Mouse (Mus musculus) CD8-positive naive resting alpha-beta T cell, adult 2 months (primary cell): ENCODE measurements around the gene Slc16a1.
"Not testable (repeated sequence)": the region's sequence is repeated elsewhere in the genome, so short reads cannot be mapped to it uniquely, and the experiment has no call there.

Source experiments
- DNase-seq, 2 experiments: peaks; one replicate each; pipeline ENCODE4 v3.0.0; 2022; ENCODE audit warnings: low read depth in 2 of 2, low spot score in 2 of 2

Gene Slc16a1

DNA sequence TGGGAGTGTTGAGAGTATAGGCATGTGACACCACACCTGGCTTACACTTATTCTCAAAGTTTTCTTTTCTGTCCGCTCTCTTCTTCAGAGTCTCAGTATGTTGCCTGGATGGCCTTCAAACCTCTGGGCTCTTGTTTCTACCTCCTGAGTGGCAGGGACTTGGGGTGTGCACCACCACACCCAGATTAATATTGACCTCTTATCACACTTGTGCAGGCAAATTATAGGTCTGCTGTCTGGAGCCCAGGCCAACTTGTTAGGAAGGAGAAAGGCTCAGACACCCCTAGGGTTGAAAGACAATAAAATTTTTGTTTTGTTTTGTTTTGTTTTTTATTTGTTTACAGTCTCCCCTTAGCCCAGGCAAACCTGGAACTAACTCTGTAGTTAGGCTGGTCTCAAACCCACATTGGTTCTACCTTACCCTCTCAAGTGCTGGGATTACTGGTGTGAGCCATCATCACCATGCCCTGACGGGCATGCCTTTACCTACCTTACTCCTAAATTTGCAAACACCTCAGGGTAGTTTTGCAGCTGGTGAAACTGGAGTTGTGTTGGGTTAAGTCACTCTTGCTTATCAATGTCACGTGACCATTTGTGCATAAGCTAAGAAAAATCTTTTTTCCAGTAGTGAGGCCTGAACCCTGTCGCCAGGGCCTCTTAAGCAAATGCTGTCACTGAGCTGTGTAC, 35.3 kb downstream of the Slc16a1 start:
- no peak for DNase-seq

- no peak for DNase-seq
Observed at GRCm38 (mm10) chr3:104674329-104675220, 36.1 kb downstream of the Slc16a1 start.

DNA sequence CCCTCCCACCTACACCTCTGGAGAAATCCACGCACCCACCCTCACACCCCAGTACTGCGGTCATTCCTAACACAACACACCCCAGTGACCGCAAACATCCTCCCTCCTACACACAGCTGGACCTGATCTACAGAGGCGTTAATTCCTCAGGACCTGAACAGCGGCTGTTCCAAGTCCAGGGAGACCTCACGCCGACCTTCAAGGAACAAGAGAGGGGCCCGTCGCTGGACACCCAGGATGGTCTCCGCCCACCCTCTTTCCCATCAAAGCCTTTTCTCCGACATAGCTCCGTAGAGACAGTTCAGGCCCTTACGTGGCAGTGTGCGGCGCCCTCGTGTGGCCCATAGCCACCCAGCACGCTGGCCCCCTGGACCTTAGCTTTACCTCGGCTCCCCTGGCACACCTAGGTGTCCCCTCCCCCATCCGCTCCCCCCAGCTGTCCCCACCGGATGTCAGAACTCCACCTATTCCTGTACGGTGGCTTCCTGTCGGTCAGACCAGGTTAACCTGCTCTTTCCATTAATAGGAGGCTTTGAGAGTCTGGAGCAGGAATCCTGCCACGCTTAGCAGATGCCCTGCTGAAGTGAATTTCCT, 36.9 kb downstream of the Slc16a1 start:
- peak; percentile 45 to 58 for DNase-seq

DNA sequence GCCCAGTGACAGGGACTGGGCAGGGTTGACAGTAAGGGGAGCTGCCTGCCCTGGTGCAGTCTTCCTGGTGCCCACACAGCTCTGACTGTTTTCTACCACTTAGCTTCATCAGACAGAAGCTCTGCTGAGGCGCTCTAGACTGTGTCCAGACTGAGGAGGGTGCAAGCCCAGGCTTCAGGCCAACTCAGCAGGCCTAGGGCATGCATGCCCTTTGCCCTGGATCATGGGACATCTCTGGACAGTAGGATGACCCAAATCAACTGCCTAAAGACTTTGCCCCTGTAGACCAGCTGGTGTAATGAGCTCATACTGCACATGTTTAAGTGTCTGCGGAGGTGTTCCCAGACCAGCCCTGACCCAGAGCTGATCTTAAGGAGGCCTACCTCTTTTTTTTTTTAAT, 39.3 kb downstream of the Slc16a1 start:
- DNase-seq: no peak

- DNase-seq: no peak
Observed at GRCm38 (mm10) chr3:104678826-104679225, 40.4 kb downstream of the Slc16a1 start.

DNA sequence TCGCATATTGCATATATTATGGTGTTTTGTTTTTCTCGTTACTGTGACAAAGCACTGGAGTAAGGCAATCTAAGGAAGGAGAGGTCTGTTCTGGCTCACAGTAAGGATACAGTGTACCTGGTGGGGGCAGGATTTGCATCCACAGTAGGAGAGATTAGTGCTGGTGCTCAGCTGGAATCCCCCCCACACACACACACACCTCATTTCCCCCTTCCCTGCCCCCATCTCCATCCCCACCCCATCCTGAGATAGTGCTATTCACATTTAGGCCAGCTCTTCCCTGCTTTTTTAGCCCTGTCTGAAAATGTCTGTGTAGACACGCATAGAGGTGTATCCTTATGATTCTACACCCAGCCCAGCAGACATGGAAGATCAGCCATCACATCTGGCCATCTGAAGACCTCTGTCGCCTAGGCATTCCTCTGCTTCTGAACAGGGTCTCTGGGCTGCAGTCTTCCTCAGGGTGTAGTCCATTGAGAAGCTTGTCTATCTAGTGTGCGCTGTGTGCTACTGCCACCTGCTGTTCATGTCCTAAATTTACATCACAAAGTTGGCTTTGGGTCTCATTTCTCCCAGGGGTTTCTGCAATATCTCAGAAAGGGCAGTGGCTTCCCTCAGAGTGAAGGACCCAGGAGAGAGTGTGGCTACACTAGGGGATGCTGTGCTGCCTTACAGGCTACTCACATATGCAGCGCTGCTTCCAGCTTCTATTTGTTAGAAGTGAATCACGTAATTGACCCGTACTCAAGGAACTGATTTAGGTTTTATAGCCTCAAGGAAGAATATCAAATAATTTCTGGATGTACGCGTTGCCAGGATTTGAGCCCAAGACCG, 44.4 kb downstream of the Slc16a1 start:
- DNase-seq: peak; percentile 54 to 65

DNA sequence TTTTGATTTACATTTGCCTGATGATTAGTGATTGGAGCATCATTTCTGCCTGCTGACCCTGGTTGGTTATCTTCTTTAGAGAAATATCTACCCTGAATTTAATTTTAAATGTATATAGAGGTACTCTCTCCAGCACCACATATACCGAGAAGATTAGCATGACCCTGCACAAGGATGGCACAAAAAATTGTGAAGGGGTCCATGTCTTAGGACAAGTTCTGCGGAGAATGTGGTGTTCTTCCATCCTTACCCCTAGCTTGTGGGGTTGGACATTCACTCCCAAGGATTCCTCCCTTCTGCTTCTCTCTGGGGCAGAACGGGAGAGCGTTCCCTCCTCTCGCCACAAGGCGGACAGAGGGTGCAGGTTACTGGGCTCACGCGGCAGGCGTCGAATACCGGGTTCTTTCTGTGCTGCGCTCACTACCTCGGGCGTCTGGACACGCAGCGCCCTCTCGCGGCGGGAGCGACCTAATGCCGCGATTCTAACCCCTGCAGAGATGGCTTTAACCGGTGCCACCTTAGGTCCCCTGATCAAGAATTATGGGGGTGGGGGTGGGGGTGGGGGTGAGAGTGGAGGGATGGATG, 62.4 kb downstream of the Slc16a1 start:
- DNase-seq: peak; percentile 76 to 77

- DNase-seq: no peak
Observed at GRCm38 (mm10) chr3:104701761-104702160, 63.3 kb downstream of the Slc16a1 start.

DNA sequence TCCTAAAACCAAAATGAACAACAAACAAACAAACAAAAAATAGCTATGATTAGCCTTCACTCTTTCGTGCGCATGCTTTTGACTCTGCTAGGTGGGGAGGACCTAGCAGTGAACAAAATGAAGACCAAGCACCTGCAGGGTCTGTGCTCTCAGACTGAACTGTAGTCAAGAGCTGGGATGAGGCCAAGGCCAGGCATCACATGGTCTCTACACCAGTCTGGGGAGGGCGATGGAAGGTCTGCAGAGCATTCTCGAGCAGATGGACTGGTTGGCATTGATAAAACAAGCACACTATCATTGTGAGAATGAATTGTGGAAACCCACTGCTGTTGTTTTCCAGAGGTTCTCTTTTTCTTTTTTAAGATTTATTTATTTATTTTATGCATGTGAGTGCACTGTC, 65.5 kb downstream of the Slc16a1 start:
- no peak for DNase-seq

GRCm38 (mm10) chr3:104706446-104706845, 68.0 kb downstream of the Slc16a1 start:
- DNase-seq: no peak

GRCm38 (mm10) chr3:104706951-104707771, 68.7 kb downstream of the Slc16a1 start:
- not testable (repeated sequence) for DNase-seq

- not testable (repeated sequence) for DNase-seq
Observed at GRCm38 (mm10) chr3:104707772-104708144, 69.3 kb downstream of the Slc16a1 start.
